Mouse (Mus musculus) layer of hippocampus, postnatal 14 days (tissue): ENCODE measurements at regions not wholly inside any gene's neighbourhood (a gene's known extent, or its start where the extent isn't known, plus 50 kb on each side); places are given as distances from the start of the nearest gene placed in this dataset.
"Not testable (repeated sequence)": the region's sequence is repeated elsewhere in the genome, so short reads cannot be mapped to it uniquely, and the experiment has no call there.

ENCODE experiments used
- DNase-seq, 2 experiments: peaks; one replicate each; pipeline ENCODE4 v3.0.0; 2021 to 2022; ENCODE audit warnings: low spot score in 2 of 2, mixed read lengths in 1 of 2

DNA sequence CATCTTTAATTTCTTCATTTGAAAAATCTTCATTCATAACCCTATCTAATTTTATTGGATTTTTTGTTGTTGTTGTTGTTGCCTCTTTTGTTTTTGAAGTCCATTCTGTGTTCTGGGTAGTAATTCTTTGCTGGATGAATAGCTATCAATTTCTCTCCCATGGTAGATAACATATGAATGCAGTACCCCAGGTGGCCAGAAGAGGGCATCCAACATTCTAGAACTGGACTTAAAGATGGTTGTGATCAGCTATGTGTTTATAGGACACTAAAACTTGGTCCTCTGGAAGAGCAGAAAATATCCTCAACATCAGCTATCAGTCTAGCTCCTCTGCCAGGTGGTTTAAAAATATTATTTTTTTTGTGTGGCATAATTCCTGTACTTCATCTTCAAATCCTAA is 73.0 kb downstream of the Prl2c3 start:
- DNase-seq, result not testable (repeated sequence)

GRCm38 (mm10) chr13:12717972-12718546 is 81.8 kb downstream of the Prl2c3 start:
- not testable (repeated sequence) for DNase-seq

DNA sequence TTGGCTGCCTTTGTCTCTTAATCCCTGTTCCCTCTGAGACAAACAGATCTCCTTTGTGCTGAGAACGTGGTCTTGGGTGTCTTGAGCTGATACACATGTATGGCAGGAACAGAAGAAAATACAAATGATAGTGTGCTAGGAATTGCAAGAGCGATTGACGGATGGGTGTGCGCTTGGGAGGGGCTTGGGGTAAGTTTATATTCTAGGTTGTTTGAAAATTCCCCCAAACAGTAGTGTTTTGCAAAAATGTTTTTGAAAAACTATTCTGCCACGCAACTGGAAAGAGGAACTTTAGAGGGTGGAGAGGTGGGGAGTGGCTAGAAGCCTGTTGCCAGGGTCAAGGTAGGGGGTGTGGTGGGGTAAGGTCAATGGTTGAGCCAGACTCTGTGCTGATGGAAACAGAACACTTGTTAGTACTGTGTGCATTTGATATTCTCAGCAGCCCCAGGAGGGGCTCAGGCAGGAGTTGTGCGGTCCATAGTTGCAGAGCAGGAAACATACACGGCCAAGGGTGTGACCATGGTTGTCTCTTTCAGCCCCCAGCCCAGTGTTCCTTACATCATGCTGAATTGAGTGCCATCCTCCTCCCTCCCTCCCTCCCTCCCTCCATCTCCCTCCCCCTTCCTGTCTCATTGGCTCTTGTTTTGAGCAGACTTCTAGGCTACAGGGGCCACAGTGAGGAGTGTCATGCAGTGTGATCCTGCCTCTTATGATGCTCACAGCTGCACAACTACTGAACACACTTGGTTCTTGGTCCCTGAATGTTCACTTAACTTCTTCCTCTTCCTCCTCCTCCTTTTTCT is 88.2 kb downstream of the Prl2c3 start:
- no peak for DNase-seq

GRCm38 (mm10) chr13:12702804-12703612 is 96.9 kb downstream of the Prl2c3 start:
- DNase-seq, result not testable (repeated sequence)

DNA sequence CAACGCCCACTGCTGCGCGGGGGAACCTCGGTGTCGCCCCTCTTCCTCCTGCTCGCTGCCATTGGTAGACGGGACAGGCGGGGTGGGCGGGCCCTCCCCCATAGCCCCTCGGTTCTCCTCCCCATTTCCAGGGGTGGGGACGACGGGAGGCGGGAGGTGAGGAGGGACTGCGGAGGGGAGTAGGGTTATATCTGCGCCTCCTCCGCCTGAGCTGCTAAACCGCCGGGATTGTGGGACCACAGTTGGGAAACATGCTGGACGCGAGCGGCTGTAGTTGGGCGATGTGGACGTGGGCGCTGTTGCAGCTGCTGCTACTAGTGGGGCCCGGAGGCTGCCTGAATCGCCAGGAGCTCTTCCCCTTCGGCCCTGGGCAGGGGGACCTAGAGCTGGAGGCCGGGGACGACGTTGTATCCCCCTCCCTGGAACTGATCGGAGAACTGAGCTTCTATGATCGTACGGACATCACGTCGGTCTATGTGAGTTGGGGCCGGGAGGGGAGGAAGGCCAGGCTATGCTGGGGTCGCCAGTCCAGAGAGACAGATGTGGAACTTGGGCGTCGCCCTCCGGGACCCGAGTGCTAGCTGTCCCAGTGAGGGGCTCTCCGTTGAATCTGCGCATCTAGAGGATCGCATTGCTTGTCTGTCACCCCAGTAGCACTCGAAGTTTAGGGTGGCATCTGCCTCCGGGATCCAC is 97.6 kb downstream of the Prl2c3 start:
- not testable (repeated sequence) for DNase-seq

DNA sequence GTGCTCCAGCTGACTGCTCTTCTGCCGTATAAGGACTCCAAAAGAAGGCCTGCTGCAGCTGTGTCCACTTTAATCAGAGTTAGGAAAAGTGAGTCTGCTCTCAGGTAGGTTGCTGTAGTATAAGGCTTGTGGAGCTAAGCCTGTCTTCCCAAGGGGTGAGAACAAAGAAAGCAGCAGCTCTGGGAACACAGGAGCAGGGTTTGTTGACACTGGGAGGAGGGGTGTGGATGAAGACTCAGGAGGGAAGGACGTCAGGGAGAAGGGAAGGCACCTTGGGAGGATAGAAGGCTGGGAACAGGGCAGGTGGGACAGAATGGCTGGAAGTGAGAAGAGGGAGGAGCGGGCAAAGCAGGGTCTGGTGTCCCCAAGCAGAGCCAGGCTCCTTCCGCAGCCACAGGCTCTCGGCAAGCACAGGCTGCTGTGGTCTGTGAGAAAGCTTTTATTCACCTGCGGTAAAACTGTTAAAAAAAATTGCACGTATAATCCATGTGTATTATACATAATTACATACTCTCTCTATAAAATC is 106.2 kb downstream of the Prl2c3 start:
- not testable (repeated sequence) for DNase-seq

GRCm38 (mm10) chr13:12688778-12689177 is 111.1 kb downstream of the Prl2c3 start:
- DNase-seq, result not testable (repeated sequence)

GRCm38 (mm10) chr13:12688149-12688548 is 111.7 kb downstream of the Prl2c3 start:
- DNase-seq, result not testable (repeated sequence)

- not testable (repeated sequence) for DNase-seq
Measured at GRCm38 (mm10) chr13:12680954-12681571, 115.4 kb downstream of the Ero1lb start.

GRCm38 (mm10) chr13:12680283-12680953 is 114.7 kb downstream of the Ero1lb start:
- peak; percentile 40 to 65 for DNase-seq

DNA sequence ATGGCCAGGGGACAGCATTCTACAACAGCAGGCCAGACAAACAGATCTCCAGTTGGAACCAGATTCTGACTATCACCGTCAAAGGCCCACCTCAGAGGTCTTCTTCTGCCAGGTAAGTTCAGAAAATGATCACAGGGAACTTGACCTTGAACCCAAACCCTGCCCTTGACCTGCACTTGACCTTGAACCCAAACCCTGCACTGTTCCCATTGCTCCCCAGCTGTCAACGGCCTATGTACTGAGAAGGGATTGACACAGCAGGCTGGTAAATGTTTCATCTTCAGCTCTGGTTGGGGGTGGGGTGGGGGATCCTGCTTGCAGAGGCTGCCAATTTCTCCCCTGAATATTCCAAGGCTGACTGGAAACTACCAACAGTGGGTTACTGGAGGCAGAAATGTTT is 111.7 kb downstream of the Ero1lb start:
- DNase-seq, result no peak

DNA sequence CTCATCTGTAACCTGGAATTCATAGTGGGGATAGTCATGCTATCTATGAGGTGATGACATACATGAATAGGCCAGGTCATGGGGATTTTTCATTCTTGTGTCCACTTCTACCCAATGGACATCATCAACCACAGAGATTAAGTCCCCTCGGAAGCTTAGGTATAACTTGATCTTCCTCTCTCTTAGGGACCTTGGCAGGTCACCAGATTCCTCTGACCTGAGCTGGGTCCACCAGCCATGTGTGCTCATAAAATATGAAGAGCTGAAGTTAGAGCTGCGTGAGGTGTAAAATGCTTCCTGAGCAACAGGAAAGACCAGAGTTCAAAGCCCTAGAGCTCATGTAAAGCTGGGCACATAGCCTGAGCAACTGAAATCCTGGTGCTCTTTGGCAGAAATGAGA is 105.3 kb downstream of the Ero1lb start:
- DNase-seq, result not testable (repeated sequence)

DNA sequence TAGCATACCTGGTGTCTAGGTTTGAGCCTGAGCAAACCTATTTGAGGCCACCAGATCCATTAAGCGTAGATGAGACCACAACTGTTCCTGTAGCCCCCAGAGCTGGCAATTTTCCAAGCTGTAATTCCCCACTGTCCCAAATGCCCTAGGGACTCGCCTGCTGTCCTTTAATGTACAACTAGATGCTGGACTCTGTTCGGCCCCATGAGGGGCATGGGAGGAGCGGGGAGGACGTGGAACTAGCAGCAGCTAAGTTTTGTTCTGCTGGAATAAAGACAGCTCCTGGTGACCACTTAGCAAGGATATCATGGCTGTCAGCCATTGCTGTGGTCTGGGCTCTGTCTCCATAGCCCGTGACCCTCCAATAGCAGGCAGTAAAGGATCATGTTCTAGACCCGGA is 103.1 kb downstream of the Ero1lb start:
- DNase-seq, result not testable (repeated sequence)

DNA sequence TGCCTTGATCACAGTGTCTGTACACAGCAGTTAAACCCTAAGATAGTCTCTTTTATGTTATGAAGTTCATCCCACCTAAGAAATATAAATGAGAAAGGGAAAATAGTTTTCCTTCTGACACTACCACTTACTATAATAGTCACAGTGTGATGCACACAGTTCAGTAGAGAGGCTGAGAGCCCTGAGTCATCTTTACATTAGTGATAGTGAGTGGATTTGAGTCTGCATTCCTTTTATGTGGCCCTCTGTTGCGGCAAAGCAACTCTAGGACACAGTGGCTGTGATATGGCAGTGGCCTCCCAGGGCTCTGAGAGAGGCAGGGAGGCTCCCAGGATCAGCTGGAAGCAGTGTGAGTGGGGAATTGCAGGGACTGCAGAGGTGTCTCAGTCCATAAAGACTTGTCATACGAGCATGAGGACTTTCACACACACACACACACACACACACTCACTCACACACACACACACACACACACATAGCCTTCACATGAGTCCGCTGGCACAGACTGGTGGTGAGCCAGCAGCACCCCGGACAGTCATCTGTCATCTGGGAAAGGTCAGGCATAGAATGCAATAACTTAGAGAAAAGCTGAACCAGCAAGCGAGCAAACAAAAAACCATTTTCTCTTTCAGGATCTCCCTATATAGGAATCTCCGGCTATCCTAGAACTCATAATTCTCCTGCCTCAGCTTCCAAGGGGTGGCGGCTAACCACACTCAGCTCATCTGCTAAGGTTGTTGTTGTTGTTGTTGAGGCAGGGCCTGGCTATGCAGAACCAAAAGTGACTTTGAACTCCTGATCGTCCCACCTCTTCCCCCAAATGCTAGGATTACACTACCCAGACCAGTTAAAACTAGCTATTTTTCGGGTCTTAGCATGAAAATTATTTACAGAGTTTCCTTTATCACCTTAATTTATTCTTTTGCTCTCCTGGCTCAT is 102.3 kb downstream of the Ero1lb start:
- DNase-seq, result not testable (repeated sequence)

DNA sequence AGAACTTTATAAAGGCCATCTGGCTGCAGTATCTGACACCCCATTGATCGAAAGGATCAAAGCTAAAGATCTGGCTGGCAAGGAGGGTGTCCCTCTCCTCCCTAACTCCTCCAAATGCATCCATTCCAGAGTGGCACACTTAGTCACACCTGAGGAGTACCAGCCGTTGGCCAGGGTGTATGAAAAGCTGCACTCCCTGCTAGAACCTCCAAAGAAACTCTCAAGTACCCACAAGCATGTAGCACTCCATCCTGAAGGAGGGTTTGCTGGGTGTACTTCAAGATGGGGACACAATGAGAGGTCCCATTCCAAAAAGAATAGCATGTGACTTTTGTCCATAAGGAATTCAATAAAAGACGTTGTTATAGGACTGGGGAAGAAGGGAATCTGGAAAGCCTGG is 100.4 kb downstream of the Ero1lb start:
- not testable (repeated sequence) for DNase-seq
